Mouse (Mus musculus) liver, embryonic 11.5 days (tissue): ENCODE measurements around the gene Arpp19. TPM values are rescaled to one million over a fixed set of nuclear protein-coding genes. Genes with fewer than 3 reads are reported as not detected.

Experiments used
- ATAC-seq: fragments of 200-750 bp; cut with Nextera tagmentation; replicated peaks from 2 replicates; pipeline ENCODE4 v1.8.0; 2017; ENCODE audit warnings: moderate number of reproducible peaks, mild to moderate bottlenecking, moderate TSS enrichment, moderate library complexity; ENCODE audit not compliant: low FRiP score
- DNase-seq: peaks from one replicate; pipeline ENCODE4 v3.0.0-alpha.2; 2017; ENCODE audit warnings: low spot score
- H3K27ac ChIP-seq: fragments of 300-500 bp; sonication (generic); 2 replicates; pipeline ENCODE4 v1.5.1; 2014; ENCODE audit warnings: mild to moderate bottlenecking, low read depth, low read length, control low read depth
- H3K27me3 ChIP-seq: fragments of 300-500 bp; sonication (generic); replicated peaks from 2 replicates; pipeline ENCODE4 v1.6.1; 2014; ENCODE audit warnings: low read length, mixed read lengths; ENCODE audit not compliant: control insufficient read depth, insufficient read depth
- H3K36me3 ChIP-seq: fragments of 300-500 bp; sonication (generic); 2 replicates; pipeline ENCODE4 v1.6.1; 2014; ENCODE audit warnings: mild to moderate bottlenecking, low read length, moderate library complexity, mixed read lengths; ENCODE audit not compliant: control insufficient read depth, insufficient read depth
- H3K4me1 ChIP-seq: fragments of 300-500 bp; sonication (generic); replicated peaks from 2 replicates; pipeline ENCODE4 v1.6.1; 2014; ENCODE audit warnings: low read length, mixed read lengths; ENCODE audit not compliant: control insufficient read depth, insufficient read depth
- H3K4me2 ChIP-seq: fragments of 300-500 bp; sonication (generic); 2 replicates; pipeline ENCODE4 v1.6.1; 2014; ENCODE audit warnings: mild to moderate bottlenecking, control low read depth, moderate library complexity
- H3K4me3 ChIP-seq: fragments of 300-500 bp; sonication (generic); 2 replicates; pipeline ENCODE4 v1.5.1; 2014; ENCODE audit warnings: low read depth, low read length, control low read depth
- H3K9ac ChIP-seq: fragments of 300-500 bp; sonication (generic); 2 replicates; pipeline ENCODE4 v1.6.1; 2014; ENCODE audit warnings: low read depth, low read length, control low read depth
- H3K9me3 ChIP-seq: fragments of 300-500 bp; sonication (generic); 2 replicates; pipeline ENCODE4 v1.6.1; 2016; ENCODE audit warnings: low read length, inconsistent platforms, mixed read lengths; ENCODE audit not compliant: control insufficient read depth
- WGBS: fragments of 180-500 bp; shearing (Covaris S2); extraction: QIAGEN DNeasy Blood & Tissue Kit; methylation state at CpG from one replicate; pipeline ENCODE4 v1.1.7; 2014; 5-methylcytosine and 5-hydroxymethylcytosine counted together
- polyA plus RNA-seq: library from polyadenylated mRNA; unstranded; fragments of >200 nt; fragmentation: Nextera tagmentation; extraction: Ambion mirVana; gene quantifications from 2 replicates; pipeline ENCODE4 v1.2.1, GENCODE M21; 2014

Arpp19 gene
- polyA plus RNA-seq, 1 experiment from 2014 or later = 335 TPM

- Histone ChIP-seq H3K4me2 (no peak overlapping the region), H3K4me1 (no peaks in the 10 kb centered on the region; the same call in 1 of the 2 replicates), H3K9me3 (no peaks in the 10 kb centered on the region), H3K36me3 (peaks cover 3% of the 10 kb centered on the region; the same call in 1 of the 2 replicates), H3K9ac (no peak overlapping the region), H3K27me3 (no peaks in the 10 kb centered on the region), H3K27ac (no peak overlapping the region), H3K4me3 (no peak overlapping the region)
- ATAC-seq (no peak), DNase-seq (no peak)
Observed at GRCm38 (mm10) chr9:75047079-75047478, 9.7 kb downstream of the Arpp19 start.

DNA sequence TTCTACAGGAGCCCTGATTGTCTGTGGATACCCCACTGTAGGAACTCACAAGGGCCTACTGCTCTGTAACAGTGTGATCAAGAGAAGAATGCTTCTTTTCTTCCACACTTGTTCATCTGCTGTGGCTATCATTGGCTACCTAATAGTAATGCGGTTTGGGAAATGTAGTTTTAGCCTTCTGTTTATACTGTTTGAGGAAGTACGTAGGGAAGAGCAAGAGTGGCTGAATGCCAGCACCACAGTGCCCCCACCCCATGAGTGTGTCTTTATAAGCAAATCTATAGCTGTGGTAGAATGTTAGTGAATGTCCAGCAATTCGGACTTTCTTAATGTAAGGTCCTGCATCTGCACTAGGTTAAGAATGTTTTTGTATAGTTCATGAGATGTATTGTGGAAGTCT is 11.7 kb downstream of the Arpp19 start:
- H3K9me3 ChIP-seq = no peaks in the 10 kb centered on the region
- H3K9ac ChIP-seq = no peak overlapping the region
- DNase-seq = no peak
- H3K27me3 ChIP-seq = no peaks in the 10 kb centered on the region
- no peak for ATAC-seq
- H3K27ac ChIP-seq = no peak overlapping the region
- H3K4me3 ChIP-seq = no peak overlapping the region
- WGBS = 78% methylated on average over 3 of the region's 3 CpGs
- no peak overlapping the region for H3K4me2 ChIP-seq
- no peaks in the 10 kb centered on the region; the same call in 1 of the 2 replicates for H3K4me1 ChIP-seq
- no peaks in the 10 kb centered on the region; the same call in 1 of the 2 replicates for H3K36me3 ChIP-seq

DNA sequence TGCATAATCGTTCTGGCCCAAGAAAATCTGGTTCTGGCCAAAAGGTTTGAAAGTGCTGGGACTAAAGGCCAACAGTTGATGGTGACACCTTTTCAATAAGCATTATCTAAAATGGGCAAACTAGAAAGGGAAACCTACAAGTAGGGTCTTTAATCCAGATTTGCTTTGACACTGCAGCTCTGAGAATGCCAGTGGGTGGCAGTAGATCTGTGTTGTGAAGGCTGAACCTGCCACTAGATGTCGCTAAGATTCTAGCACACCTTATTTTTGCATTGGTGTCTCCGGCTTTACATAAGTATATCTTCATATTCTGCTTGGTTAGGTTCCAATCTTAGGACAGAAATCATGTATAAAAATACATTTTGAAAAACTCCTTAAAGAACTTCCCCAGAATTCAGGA is 12.6 kb downstream of the Arpp19 start:
- H3K4me3 ChIP-seq = no peak overlapping the region
- no peaks in the 10 kb centered on the region; the same call in 1 of the 2 replicates for H3K36me3 ChIP-seq
- no peak overlapping the region for H3K4me2 ChIP-seq
- WGBS = 42% methylated on average over 3 of the region's 3 CpGs
- H3K27ac ChIP-seq = no peak overlapping the region
- H3K9ac ChIP-seq = no peak overlapping the region
- DNase-seq (no peak), ATAC-seq (0 out of 2 replicates have a peak, but pooled peaks have one; percentile 45)
- no peaks in the 10 kb centered on the region for H3K27me3 ChIP-seq
- no peaks in the 10 kb centered on the region; the same call in 1 of the 2 replicates for H3K4me1 ChIP-seq
- H3K9me3 ChIP-seq = no peaks in the 10 kb centered on the region

GRCm38 (mm10) chr9:75051841-75052240 is 14.4 kb downstream of the Arpp19 start:
- H3K27ac ChIP-seq = no peak overlapping the region
- no peak overlapping the region for H3K4me2 ChIP-seq
- no peaks in the 10 kb centered on the region for H3K9me3 ChIP-seq
- WGBS = 82% methylated on average over 4 of the region's 4 CpGs
- H3K36me3 ChIP-seq = peaks cover 4% of the 10 kb centered on the region
- no peaks in the 10 kb centered on the region for H3K4me1 ChIP-seq
- no peaks in the 10 kb centered on the region for H3K27me3 ChIP-seq
- H3K4me3 ChIP-seq = no peak overlapping the region
- ATAC-seq (no peak), DNase-seq (no peak)
- H3K9ac ChIP-seq = no peak overlapping the region

DNA sequence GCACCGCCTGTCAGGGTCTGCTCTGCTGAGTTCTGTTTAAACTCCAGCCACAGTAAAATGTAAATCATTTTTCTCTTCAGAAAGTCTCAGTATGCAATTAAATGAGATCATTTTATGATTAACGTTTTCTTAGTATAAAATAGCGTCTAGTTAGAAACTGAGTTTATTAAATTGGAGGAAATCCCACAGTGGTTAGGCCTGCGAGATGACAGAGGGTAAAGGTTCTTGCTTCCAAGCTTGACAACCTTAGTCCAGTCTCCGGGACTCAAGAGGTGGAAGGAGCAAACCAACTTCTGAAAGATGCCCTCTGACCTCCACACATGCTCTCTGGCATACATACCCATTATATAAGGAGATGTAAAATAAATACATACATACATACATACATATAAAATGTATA is 17.6 kb downstream of the Arpp19 start:
- Histone ChIP-seq H3K4me1 (no peaks in the 10 kb centered on the region), H3K27me3 (no peaks in the 10 kb centered on the region), H3K27ac (no peak overlapping the region), H3K4me3 (no peak overlapping the region), H3K9me3 (no peaks in the 10 kb centered on the region), H3K9ac (no peak overlapping the region), H3K36me3 (peaks cover 6% of the 10 kb centered on the region), H3K4me2 (no peak overlapping the region)
- 89% methylated on average over 5 of the region's 5 CpGs for WGBS
- ATAC-seq = no peak
- no peak for DNase-seq

GRCm38 (mm10) chr9:75064678-75065331 is 27.4 kb downstream of the Arpp19 start:
- DNase-seq (no peak), ATAC-seq (no peak)
- Histone ChIP-seq H3K4me3 (no peak overlapping the region), H3K9me3 (no peaks in the 10 kb centered on the region), H3K9ac (no peak overlapping the region), H3K27ac (no peak overlapping the region), H3K4me2 (no peak overlapping the region), H3K36me3 (no peaks in the 10 kb centered on the region), H3K4me1 (no peaks in the 10 kb centered on the region), H3K27me3 (peaks cover 2% of the 10 kb centered on the region; the same call in 1 of the 2 replicates)
- WGBS = 76% methylated on average over 9 of the region's 9 CpGs

GRCm38 (mm10) chr9:75070457-75071028 is 33.1 kb downstream of the Arpp19 start, which contains the start of gene Myo5a:
Myo5a (plus strand) TSS chr9:75071015.
- Histone ChIP-seq H3K27me3 (peaks cover 14% of the 10 kb centered on the region), H3K4me2 (peak within 1 kb of the TSS; percentile 98), H3K9ac (peak within 1 kb of the TSS; percentile 80), H3K27ac (peak within 1 kb of the TSS; percentile 69), H3K9me3 (no peaks in the 10 kb centered on the region), H3K4me1 (no peaks in the 10 kb centered on the region), H3K4me3 (peak within 1 kb of the TSS; percentile 78), H3K36me3 (no peaks in the 10 kb centered on the region)
- no peak; the same call in 1 of the 2 replicates for ATAC-seq
- DNase-seq = no peak
- 21% methylated on average over 23 of the region's 23 CpGs for WGBS

DNA sequence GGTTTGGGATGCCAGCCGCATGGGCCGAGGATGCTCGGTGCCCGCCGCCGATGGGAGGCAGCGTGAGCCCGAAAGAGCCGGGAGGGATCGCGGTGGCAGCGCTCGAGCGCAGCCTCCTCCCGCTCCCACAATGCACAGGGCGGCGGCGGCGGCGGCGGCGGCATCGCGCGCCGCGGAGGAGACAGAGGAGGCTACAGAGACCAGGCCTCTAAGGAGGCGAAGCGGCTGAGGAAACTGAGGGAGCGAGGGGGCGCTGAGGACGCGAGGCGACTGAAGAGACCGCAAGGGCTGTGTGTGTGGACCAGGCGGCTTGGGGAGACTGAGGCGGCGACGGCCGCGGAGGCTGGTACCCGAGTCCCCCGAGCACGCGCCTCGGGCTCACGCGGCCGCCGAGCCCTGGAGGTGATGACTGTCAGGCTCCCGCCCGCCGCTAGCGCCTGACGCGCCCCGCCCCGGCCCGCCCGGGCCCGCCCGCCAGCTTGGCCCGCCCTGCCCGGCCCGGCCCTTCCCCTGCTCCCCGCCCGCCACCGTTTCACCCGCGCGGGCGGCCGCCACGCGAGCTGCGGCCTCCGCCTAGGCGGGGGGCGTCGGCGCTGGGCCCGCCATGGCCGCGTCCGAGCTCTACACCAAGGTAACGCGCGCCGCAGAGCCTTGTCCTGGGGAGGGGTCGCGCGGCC is 33.8 kb downstream of the Arpp19 start:
- H3K4me1 ChIP-seq = no peaks in the 10 kb centered on the region
- H3K27me3 ChIP-seq = peaks cover 14% of the 10 kb centered on the region
- ATAC-seq (peak; percentile 99), DNase-seq (peak; percentile 84)
- no peaks in the 10 kb centered on the region for H3K36me3 ChIP-seq
- WGBS = under 1% methylated on average over 77 of the region's 92 CpGs
- H3K27ac ChIP-seq = peak overlapping the region; percentile 69
- no peaks in the 10 kb centered on the region for H3K9me3 ChIP-seq
- peak overlapping the region; percentile 80 for H3K9ac ChIP-seq
- H3K4me3 ChIP-seq = peak overlapping the region; percentile 78
- peak overlapping the region; percentile 98 for H3K4me2 ChIP-seq
